Mouse (Mus musculus): ENCODE data around the gene Wfdc5. TPM values are rescaled to one million over a fixed set of nuclear protein-coding genes. Genes with fewer than 3 reads are reported as not detected.

Wfdc5 gene
- polyA plus RNA-seq, 1 experiment from 2014 or later = 63.2 TPM

GRCm38 (mm10) chr2:164180124-164180523, 2.4 kb downstream of the Wfdc5 start:
- no peaks in the 10 kb centered on the region for H3K27me3 ChIP-seq (ENCODE audit: control insufficient read depth, insufficient read depth, low read length)
- no peak overlapping the region for H3K27ac ChIP-seq (replicated peaks)
- H3K9ac ChIP-seq (ENCODE audit: low read length) = no peak overlapping the region
- WGBS = 39% methylated on average over 3 of the region's 3 CpGs
- no peaks in the 10 kb centered on the region for H3K9me3 ChIP-seq (ENCODE audit: control insufficient read depth, low read length)
- no peaks in the 10 kb centered on the region for H3K4me1 ChIP-seq (replicated peaks; ENCODE audit: control insufficient read depth, insufficient read depth)
- no peak overlapping the region for H3K4me3 ChIP-seq (ENCODE audit: low read depth, low read length)
- no peak overlapping the region for H3K4me2 ChIP-seq (replicated peaks; ENCODE audit: low read depth)
- DNase-seq (ENCODE audit: low spot score) = no peak
- no peaks in the 10 kb centered on the region for H3K36me3 ChIP-seq (ENCODE audit: control insufficient read depth, insufficient read depth, low read length)
- no peak for TF ChIP-seq EP300 (optimal IDR thresholded peaks at IDR 0.05)
- peak; percentile 66 for TF ChIP-seq CTCF (IDR thresholded peaks at IDR 0.05; ENCODE audit: low read depth)
- no peak for ATAC-seq (ENCODE audit: low FRiP score, low TSS enrichment)

- no peaks in the 10 kb centered on the region for H3K4me1 ChIP-seq (replicated peaks; ENCODE audit: control insufficient read depth, insufficient read depth)
- DNase-seq (ENCODE audit: low spot score) (no peak), ATAC-seq (ENCODE audit: low FRiP score, low TSS enrichment) (no peak)
- no peaks in the 10 kb centered on the region for H3K36me3 ChIP-seq (ENCODE audit: control insufficient read depth, insufficient read depth, low read length)
- H3K27ac ChIP-seq (replicated peaks) = no peak overlapping the region
- no peak for TF ChIP-seq CTCF (IDR thresholded peaks at IDR 0.05; ENCODE audit: low read depth)
- no peak for TF ChIP-seq EP300 (optimal IDR thresholded peaks at IDR 0.05)
- no peak overlapping the region for H3K9ac ChIP-seq (ENCODE audit: low read length)
- no peak overlapping the region for H3K4me3 ChIP-seq (ENCODE audit: low read depth, low read length)
- no peaks in the 10 kb centered on the region for H3K27me3 ChIP-seq (ENCODE audit: control insufficient read depth, insufficient read depth, low read length)
- WGBS = 81% methylated on average over 5 of the region's 5 CpGs
- H3K9me3 ChIP-seq (ENCODE audit: control insufficient read depth, low read length) = no peaks in the 10 kb centered on the region
- no peak overlapping the region for H3K4me2 ChIP-seq (replicated peaks; ENCODE audit: low read depth)
Measured at GRCm38 (mm10) chr2:164177831-164178230, 4.7 kb downstream of the Wfdc5 start.

- 67% methylated on average over 3 of the region's 3 CpGs for WGBS
- H3K36me3 ChIP-seq (ENCODE audit: control insufficient read depth, insufficient read depth, low read length) = no peaks in the 10 kb centered on the region
- H3K4me2 ChIP-seq (replicated peaks; ENCODE audit: low read depth) = no peak overlapping the region
- no peak overlapping the region for H3K27ac ChIP-seq (replicated peaks)
- no peaks in the 10 kb centered on the region for H3K9me3 ChIP-seq (ENCODE audit: control insufficient read depth, low read length)
- H3K9ac ChIP-seq (ENCODE audit: low read length) = no peak overlapping the region
- no peak overlapping the region for H3K4me3 ChIP-seq (ENCODE audit: low read depth, low read length)
- no peaks in the 10 kb centered on the region for H3K4me1 ChIP-seq (replicated peaks; ENCODE audit: control insufficient read depth, insufficient read depth)
- TF ChIP-seq EP300 (optimal IDR thresholded peaks at IDR 0.05) (no peak), CTCF (IDR thresholded peaks at IDR 0.05; ENCODE audit: low read depth) (no peak)
- 0 out of 2 replicates have a peak, but pooled peaks cover 3% of the 10 kb centered on the region for H3K27me3 ChIP-seq (ENCODE audit: control insufficient read depth, insufficient read depth, low read length)
- DNase-seq (ENCODE audit: low spot score) = no peak
- ATAC-seq (ENCODE audit: low FRiP score, low TSS enrichment) = no peak
Measured at GRCm38 (mm10) chr2:164175850-164176249, 6.7 kb downstream of the Wfdc5 start.

- Histone ChIP-seq H3K36me3 (ENCODE audit: control insufficient read depth, insufficient read depth, low read length) (no peaks in the 10 kb centered on the region), H3K27me3 (ENCODE audit: control insufficient read depth, insufficient read depth, low read length) (peaks cover 3% of the 10 kb centered on the region; the same call in 1 of the 2 replicates), H3K27ac (replicated peaks) (no peak overlapping the region), H3K9me3 (ENCODE audit: control insufficient read depth, low read length) (no peaks in the 10 kb centered on the region), H3K4me1 (replicated peaks; ENCODE audit: control insufficient read depth, insufficient read depth) (no peaks in the 10 kb centered on the region), H3K4me2 (replicated peaks; ENCODE audit: low read depth) (no peak overlapping the region), H3K9ac (ENCODE audit: low read length) (no peak overlapping the region), H3K4me3 (ENCODE audit: low read depth, low read length) (no peak overlapping the region)
- TF ChIP-seq EP300 (optimal IDR thresholded peaks at IDR 0.05) (no peak), CTCF (IDR thresholded peaks at IDR 0.05; ENCODE audit: low read depth) (no peak)
- no peak for DNase-seq (ENCODE audit: low spot score)
- ATAC-seq (ENCODE audit: low FRiP score, low TSS enrichment) = no peak
- 67% methylated on average over 8 of the region's 8 CpGs for WGBS
Measured at GRCm38 (mm10) chr2:164174649-164175395, 7.7 kb downstream of the Wfdc5 start.

- Histone ChIP-seq H3K4me3 (ENCODE audit: low read depth, low read length) (no peak overlapping the region), H3K4me1 (replicated peaks; ENCODE audit: control insufficient read depth, insufficient read depth) (no peaks in the 10 kb centered on the region), H3K27ac (replicated peaks) (no peak overlapping the region), H3K36me3 (ENCODE audit: control insufficient read depth, insufficient read depth, low read length) (no peaks in the 10 kb centered on the region), H3K4me2 (replicated peaks; ENCODE audit: low read depth) (no peak overlapping the region), H3K27me3 (ENCODE audit: control insufficient read depth, insufficient read depth, low read length) (peaks cover 7% of the 10 kb centered on the region; the same call in 1 of the 2 replicates), H3K9ac (ENCODE audit: low read length) (no peak overlapping the region), H3K9me3 (ENCODE audit: control insufficient read depth, low read length) (no peaks in the 10 kb centered on the region)
- no peak for DNase-seq (ENCODE audit: low spot score)
- ATAC-seq (ENCODE audit: low FRiP score, low TSS enrichment) = no peak
- 66% methylated on average over 3 of the region's 3 CpGs for WGBS
- no peak for TF ChIP-seq EP300 (optimal IDR thresholded peaks at IDR 0.05)
- no peak for TF ChIP-seq CTCF (IDR thresholded peaks at IDR 0.05; ENCODE audit: low read depth)
Measured at GRCm38 (mm10) chr2:164173394-164173793, 9.1 kb downstream of the Wfdc5 start.

GRCm38 (mm10) chr2:164170902-164171301, 11.6 kb downstream of the Wfdc5 start, which contains the start of gene Kcns1:
Kcns1 (minus strand) TSS chr2:164171113.
- H3K4me2 ChIP-seq (replicated peaks; ENCODE audit: low read depth) = peak within 1 kb of the TSS; percentile 46
- H3K27ac ChIP-seq (replicated peaks) = no peak within 1 kb of the TSS
- peak within 1 kb of the TSS; percentile 26 for H3K4me3 ChIP-seq (ENCODE audit: low read depth, low read length)
- ATAC-seq (ENCODE audit: low FRiP score, low TSS enrichment) (no peak), DNase-seq (ENCODE audit: low spot score) (no peak)
- peaks cover 20% of the 10 kb centered on the region; the same call in 1 of the 2 replicates for H3K27me3 ChIP-seq (ENCODE audit: control insufficient read depth, insufficient read depth, low read length)
- no peaks in the 10 kb centered on the region for H3K9me3 ChIP-seq (ENCODE audit: control insufficient read depth, low read length)
- H3K4me1 ChIP-seq (replicated peaks; ENCODE audit: control insufficient read depth, insufficient read depth) = no peaks in the 10 kb centered on the region
- H3K36me3 ChIP-seq (ENCODE audit: control insufficient read depth, insufficient read depth, low read length) = no peaks in the 10 kb centered on the region
- WGBS = 3% methylated on average over 26 of the region's 29 CpGs
- no peak for TF ChIP-seq CTCF (IDR thresholded peaks at IDR 0.05; ENCODE audit: low read depth)
- no peak for TF ChIP-seq EP300 (optimal IDR thresholded peaks at IDR 0.05)
- no peak within 1 kb of the TSS for H3K9ac ChIP-seq (ENCODE audit: low read length)

Data from stomach, postnatal 0 days (tissue).